Mouse (Mus musculus) frontal cortex, postnatal 36 days (tissue): ENCODE data around the gene Bahd1.

Source experiments
- DNase-seq, 2 experiments: peaks; one replicate each; pipeline ENCODE4 v3.0.0; 2022; ENCODE audit warnings: low spot score in 2 of 2

Bahd1 gene

DNA sequence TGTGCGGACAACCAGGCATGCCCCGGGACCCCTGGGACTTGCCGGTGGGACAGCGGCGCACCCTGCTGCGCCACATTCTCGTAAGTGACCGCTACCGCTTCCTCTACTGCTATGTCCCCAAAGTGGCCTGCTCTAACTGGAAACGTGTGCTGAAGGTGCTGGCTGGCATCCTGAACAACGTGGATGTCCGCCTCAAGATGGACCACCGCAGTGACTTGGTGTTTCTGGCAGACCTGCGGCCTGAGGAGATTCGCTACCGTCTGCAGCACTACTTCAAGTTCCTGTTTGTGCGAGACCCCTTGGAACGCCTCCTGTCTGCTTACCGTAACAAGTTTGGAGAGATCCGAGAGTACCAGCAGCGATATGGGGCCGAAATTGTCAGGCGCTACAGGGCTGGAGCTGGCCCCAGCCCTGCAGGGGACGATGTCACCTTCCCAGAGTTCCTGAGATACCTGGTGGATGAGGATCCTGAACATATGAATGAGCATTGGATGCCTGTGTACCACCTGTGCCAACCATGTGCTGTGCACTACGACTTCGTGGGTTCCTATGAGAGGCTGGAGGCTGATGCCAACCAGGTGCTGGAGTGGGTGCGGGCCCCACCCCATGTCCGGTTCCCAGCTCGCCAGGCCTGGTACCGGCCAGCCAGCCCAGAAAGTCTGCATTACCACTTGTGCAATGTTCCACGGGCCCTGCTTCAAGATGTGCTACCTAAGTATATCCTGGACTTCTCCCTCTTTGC lies 27.0 kb downstream of the Bahd1 start:
- no peak for DNase-seq

DNA sequence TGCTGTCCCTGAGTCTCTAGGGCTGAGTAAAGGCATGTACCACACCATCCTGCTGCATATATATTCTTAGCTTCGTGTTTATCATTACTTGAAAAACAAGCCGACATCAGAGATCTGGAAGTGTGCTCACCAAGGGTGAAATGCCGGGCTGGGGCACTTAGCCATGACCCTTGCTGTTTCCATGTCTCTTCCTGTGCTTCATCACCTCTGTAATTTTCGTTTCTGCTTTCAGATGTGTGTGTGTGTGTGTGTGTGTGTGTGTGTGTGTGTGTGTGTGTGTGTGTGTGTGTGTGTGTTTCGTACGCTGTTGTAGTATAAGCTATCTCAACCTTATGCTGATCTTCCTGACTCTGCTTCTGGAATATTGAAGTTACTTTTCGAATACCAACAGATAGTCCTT lies 41.2 kb downstream of the Bahd1 start:
- DNase-seq = no peak

DNA sequence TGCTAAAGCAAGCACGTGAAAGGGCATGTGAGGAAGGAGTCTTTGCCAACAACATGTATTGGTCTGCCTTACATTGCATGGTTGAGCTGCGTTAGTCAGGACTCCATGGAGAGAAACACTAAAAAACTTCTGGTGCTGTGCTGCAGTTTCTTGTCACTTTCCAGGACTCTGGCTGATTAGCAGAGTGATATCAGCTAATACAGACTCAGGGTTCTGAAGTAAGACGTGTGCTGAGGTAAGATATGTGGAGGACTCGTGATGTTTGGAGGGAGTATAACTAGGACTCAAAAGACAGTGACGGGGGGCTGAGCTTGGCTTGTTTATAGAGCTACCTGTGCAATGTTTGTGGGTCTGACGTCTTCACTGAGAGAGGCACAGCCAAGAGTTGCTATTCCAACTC lies 43.1 kb downstream of the Bahd1 start:
- DNase-seq = no peak

DNA sequence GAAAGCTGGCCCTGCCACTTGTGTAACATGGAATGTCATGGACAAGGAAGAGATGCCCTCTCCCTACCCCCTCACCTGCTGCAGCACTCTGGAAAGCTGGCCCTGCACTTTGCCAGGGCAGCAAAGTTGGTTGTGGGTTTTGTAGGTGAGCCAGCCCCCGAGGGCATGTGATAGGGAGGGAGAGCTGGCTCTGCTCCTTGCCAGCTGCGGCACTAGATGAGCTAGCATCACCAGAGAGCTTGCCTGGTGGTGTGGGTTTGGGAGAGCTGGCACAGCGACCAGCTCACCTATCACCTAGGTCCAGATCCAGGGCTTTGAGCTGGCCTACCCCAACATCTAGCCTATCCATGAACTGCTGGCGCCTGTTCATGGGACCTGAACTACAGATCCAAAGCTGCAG lies 48.6 kb downstream of the Bahd1 start:
- DNase-seq = no peak

DNA sequence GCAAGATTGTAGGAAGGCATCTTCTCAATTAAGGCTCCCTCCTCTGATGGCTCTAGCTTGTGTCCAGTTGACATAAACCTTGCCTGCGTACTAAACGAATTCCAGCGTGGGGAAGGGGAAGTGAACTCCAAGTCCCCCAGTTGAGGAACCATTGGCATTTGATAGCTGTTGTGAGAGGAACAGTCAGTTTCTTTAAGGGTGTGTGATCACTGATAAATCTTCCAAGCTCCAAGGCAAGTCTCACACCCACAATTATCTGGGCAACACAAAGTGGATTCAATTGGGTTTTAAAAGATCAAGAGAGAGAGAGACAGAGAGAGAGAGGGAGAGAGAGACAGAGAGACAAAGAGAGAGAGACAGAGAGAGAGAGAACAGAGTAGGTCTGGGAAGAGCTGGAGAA lies 49.5 kb downstream of the Bahd1 start:
- DNase-seq = no peak

DNA sequence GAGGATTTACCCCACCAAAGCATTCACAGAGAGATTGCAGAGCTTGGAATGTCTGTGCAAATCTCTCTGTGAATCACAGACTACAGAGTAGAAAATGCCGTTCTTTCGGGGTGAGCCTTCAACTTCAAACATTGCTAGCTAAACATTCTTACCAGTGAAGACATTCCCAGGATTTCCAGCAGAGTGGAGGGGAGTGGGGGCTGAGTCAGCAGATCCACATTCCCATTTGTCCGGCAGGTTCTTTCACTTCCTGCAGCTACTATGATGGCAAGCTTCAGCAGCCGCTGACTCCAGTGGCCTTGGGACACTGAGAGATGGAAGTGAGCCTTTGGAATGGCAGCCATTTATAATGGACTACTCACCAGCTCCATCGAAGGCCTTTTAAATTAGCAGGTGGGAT lies 56.3 kb downstream of the Bahd1 start:
- no peak for DNase-seq

DNA sequence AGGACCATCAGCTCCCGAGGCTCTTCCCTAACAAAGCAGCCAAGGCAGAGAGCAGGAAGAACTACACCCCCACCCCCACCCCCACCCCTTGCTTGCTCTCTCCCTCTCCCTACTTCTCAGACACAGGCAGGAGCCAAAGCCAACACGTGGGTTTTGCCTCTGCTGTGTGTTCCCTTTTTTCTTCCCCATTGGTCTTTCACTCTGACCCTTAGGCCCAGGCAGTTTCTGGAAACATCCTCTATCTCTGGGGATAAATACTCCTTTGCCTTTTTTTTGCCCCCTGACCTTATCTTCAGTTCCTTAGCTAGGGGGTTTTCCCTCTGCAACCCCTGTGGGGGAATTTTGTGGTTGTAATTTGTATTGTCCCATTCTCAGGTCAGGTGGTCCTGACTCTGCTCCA lies 59.5 kb downstream of the Bahd1 start:
- no peak for DNase-seq

DNA sequence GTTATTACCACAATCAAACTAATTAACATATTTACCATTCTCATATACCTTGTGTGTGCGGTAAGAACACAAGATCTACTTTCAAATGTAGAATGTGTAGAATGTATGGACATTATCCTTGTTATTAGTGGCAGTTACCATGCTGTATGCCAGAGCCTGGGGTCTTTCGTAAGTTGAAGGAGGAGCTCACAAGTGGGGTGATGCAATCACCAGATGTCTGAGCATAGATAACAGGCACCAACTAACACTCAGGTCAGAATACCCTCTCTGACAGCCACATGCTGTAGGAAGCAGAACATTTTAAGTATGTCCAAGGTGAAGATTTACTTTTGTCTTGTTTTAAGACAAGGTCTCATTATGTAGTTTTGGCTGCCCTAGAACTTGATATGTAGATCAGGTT lies 60.2 kb downstream of the Bahd1 start:
- no peak for DNase-seq

DNA sequence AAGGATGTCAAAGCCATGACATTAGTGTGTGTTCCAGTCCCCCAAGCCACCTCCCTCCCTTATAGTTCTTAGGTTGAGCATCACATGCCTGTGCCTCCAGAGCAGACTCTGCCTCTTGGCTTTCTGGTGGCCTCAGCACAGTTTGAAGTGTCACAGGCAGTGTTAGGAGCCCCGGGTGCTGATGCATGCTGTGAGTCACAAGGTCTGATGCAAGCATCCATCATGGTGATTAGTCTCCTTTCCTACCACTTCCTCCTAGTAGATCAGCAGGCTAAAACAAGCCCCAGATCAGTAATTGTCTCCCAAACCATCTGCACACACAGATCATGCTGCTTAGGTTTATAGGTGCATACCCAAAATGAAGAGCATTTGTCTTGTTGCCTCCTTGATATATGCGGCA lies 61.4 kb downstream of the Bahd1 start:
- no peak for DNase-seq

DNA sequence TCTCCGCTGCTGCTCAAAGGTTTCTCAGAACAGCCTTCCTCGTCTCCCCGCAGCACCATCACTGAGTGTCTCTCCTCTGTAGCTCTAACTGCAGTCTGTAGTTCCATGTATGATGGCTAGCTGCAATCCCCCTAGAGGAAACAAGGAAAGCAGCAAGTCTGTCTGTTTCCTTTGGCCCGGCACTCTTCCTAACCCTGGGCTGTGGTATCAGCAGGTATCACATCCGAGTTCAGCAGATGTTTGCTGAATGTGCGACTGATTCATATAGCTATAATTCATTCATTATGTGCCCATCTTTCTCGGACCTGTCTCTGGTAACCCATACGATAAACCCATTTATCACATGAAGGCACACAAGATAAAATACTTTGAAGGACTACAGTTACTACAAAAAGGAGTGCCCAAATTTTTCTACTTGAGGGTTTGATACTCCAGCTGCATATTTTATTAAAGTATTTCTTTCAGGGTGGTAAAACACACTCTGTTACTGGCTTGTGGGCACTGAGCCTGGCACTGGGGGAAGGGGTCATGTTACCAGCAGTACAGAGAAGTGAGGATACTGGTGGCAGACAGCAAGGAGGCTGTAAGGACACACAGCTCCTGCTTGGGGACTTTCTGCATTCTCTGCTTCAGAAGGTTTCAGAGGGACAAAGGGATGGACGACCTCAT lies 63.0 kb downstream of the Bahd1 start:
- no peak for DNase-seq

DNA sequence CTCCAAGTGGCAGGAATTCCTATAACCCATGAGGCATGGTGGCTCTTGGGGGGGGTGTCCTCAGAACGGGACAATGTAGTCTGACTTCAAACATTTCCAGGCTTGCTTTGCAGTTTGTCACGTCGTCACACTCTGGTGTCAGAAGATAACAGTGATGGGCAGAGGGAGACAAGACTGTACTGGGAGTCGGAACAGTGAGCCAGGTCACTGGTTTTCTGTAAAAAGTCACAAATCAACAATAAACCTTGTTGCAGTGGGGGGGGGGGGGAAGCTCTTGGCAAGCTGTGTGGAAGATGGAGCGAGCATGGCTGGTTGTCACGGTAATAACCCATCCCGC lies 63.5 kb downstream of the Bahd1 start:
- no peak for DNase-seq

DNA sequence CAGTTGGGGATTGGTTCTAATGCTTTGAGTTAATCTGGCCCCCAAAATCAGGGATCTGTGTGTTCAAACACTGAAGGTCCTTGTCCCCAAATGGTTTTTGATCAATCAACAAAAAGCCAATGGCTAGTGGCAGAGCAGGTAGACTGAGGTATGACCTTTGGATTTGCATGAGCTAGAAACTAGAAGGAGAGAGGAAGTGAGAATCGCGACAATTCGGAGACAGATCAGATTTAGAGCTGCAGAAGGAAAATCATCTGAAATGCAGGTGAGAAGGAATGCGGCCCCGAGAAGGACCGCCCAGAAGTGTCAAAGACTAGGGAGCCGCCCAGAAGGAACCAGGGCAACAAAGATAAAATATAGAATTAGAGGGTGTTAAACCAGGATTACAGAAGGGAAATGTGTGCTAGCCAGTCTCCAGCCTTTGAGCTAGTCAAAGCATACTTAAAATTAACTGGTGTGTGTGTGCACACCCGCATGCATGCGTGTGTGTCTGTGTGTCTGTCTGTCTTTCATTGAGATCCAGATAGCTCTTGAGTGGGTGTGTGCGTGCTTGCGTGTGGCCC lies 69.5 kb downstream of the Bahd1 start:
- DNase-seq = no peak

DNA sequence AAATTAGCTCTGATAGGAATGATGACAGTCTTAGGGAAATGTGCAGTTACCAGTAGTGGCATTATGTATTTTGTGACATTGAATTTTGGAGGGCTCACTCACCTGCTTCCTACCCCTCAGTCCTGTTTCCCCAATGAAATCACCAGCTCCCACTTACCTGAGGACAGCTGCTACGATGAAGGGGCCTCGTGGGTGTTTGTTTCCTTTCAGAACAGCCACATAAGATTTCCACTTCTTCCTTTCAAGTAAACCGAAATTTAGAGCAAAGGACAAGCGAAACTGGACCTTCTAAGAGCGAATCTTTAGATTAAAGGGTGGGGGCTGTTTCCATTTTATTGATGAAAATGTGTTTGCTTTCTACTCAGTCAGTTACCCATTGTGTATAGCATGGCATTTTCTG lies 71.9 kb downstream of the Bahd1 start:
- no peak for DNase-seq

DNA sequence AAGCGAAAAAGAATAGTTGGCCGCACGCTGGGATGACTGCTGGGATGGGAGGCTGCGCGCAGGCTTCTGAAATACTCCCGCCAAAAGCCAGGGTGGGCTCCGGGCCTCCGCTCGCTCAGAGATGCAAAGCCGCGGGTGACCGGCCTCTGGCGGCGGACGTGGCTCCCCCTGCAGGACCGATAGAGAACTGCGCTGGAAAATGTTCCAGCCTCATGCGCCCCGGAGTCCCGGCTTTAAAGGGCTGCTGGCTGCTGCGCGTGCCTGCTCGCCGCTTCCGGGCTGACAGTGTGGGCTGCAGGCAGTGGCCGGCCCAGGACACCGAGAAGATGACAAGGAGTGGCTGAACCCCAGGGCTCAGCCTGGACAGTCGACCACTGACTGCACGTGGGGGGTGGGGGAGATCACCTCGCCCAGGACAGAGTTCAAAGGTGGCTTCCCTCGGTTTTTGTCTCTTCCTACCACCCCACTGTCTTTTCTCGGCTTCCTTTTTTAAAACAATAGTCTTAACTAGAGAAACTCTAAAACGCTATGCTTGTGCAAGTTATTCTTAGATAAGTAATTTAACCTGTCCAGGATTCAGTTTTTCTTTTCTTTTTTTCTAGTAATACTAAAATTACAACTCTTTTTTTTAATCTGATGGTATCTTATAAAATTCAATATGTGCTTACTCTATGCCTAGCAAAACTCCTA lies 72.7 kb downstream of the Bahd1 start:
- DNase-seq = peak; percentile 85 to 88
